Mouse (Mus musculus): ENCODE data around the gene Mia2. TPM values are rescaled to one million over a fixed set of nuclear protein-coding genes. Genes with fewer than 3 reads are reported as not detected.

The Mia2 gene
- total and polyA plus RNA-seq, 2 experiments = 87.2 to 268 TPM

- TF ChIP-seq POLR2A (IDR thresholded peaks at IDR 0.05; ENCODE audit: extremely low read depth, insufficient read depth, low read length) (no peak), CTCF (IDR thresholded peaks at IDR 0.05; ENCODE audit: low read depth, low read length) (no peak)
- H3K4me3 ChIP-seq (ENCODE audit: insufficient read depth, low read depth, low read length) = no peak overlapping the region; the same call in 1 of the 2 replicates
- H3K79me2 ChIP-seq (ENCODE audit: control insufficient read depth, insufficient read depth, low read length) = peaks cover 13% of the 10 kb centered on the region
- peak overlapping the region; percentile 29; the same call in 1 of the 2 replicates for H3K9ac ChIP-seq (ENCODE audit: low read depth, low read length)
- H3K36me3 ChIP-seq (ENCODE audit: control insufficient read depth, insufficient read depth, low read length) = peaks cover 14% of the 10 kb centered on the region
- peak overlapping the region; percentile 78 for H3K27ac ChIP-seq (replicated peaks; ENCODE audit: insufficient read depth, low read depth, low read length)
- peak; percentile 87 for DNase-seq (ENCODE audit: extremely low read depth, low read depth, low spot score)
- 33% methylated on average over 7 of the region's 7 CpGs for WGBS
- no peaks in the 10 kb centered on the region for H3K27me3 ChIP-seq (ENCODE audit: control insufficient read depth, insufficient read depth, low read length)
- peaks cover 18% of the 10 kb centered on the region for H3K4me1 ChIP-seq (ENCODE audit: control insufficient read depth, insufficient read depth, low read length)
These were observed 33.4 kb downstream of the Mia2 start for GRCm38 (mm10) chr12:59129038-59129437.

DNA sequence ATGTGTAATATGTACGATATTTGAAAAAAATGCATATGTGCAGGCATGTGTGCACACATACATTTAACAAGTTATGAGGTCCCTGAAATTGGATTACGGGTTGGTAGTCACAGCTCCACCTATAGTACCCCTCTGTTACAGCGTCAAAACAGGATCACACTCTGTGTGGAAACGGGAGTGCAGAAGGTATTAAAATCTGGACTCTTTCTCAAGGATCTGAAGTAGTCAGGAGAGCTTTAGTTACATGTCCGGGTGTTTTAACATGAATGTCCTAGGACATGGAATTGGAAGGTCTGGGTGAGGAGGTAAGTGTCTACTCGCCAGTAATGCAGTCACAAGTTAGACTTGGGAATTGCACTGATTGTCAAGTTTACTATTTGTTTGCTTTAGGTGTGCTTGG, 34.0 kb downstream of the Mia2 start:
- peak; percentile 82 for DNase-seq (ENCODE audit: extremely low read depth, low read depth, low spot score)
- Histone ChIP-seq H3K4me1 (ENCODE audit: control insufficient read depth, insufficient read depth, low read length) (peaks cover 20% of the 10 kb centered on the region), H3K9ac (ENCODE audit: low read depth, low read length) (peak overlapping the region; percentile 77), H3K79me2 (ENCODE audit: control insufficient read depth, insufficient read depth, low read length) (peaks cover 17% of the 10 kb centered on the region), H3K27ac (replicated peaks; ENCODE audit: insufficient read depth, low read depth, low read length) (peak overlapping the region; percentile 90), H3K27me3 (ENCODE audit: control insufficient read depth, insufficient read depth, low read length) (no peaks in the 10 kb centered on the region), H3K36me3 (ENCODE audit: control insufficient read depth, insufficient read depth, low read length) (peaks cover 15% of the 10 kb centered on the region), H3K4me3 (ENCODE audit: insufficient read depth, low read depth, low read length) (peak overlapping the region; percentile 46)
- TF ChIP-seq CTCF (IDR thresholded peaks at IDR 0.05; ENCODE audit: low read depth, low read length) (no peak), POLR2A (IDR thresholded peaks at IDR 0.05; ENCODE audit: extremely low read depth, insufficient read depth, low read length) (no peak)
- 7% methylated on average over 6 of the region's 6 CpGs for WGBS

- H3K36me3 ChIP-seq (ENCODE audit: control insufficient read depth, insufficient read depth, low read length) = peaks cover 9% of the 10 kb centered on the region; the same call in 1 of the 2 replicates
- peak overlapping the region; percentile 53 for H3K9ac ChIP-seq (ENCODE audit: low read depth, low read length)
- H3K4me1 ChIP-seq (ENCODE audit: control insufficient read depth, insufficient read depth, low read length) = peaks cover 20% of the 10 kb centered on the region
- TF ChIP-seq CTCF (IDR thresholded peaks at IDR 0.05; ENCODE audit: low read depth, low read length) (no peak), POLR2A (IDR thresholded peaks at IDR 0.05; ENCODE audit: extremely low read depth, insufficient read depth, low read length) (no peak)
- WGBS = 2% methylated on average over 3 of the region's 3 CpGs
- H3K79me2 ChIP-seq (ENCODE audit: control insufficient read depth, insufficient read depth, low read length) = peaks cover 19% of the 10 kb centered on the region
- H3K27me3 ChIP-seq (ENCODE audit: control insufficient read depth, insufficient read depth, low read length) = no peaks in the 10 kb centered on the region
- H3K4me3 ChIP-seq (ENCODE audit: insufficient read depth, low read depth, low read length) = peak overlapping the region; percentile 80
- H3K27ac ChIP-seq (replicated peaks; ENCODE audit: insufficient read depth, low read depth, low read length) = peak overlapping the region; percentile 100
- DNase-seq (ENCODE audit: extremely low read depth, low read depth, low spot score) = peak; percentile 98
These were observed 34.6 kb downstream of the Mia2 start for GRCm38 (mm10) chr12:59130249-59130648.

DNA sequence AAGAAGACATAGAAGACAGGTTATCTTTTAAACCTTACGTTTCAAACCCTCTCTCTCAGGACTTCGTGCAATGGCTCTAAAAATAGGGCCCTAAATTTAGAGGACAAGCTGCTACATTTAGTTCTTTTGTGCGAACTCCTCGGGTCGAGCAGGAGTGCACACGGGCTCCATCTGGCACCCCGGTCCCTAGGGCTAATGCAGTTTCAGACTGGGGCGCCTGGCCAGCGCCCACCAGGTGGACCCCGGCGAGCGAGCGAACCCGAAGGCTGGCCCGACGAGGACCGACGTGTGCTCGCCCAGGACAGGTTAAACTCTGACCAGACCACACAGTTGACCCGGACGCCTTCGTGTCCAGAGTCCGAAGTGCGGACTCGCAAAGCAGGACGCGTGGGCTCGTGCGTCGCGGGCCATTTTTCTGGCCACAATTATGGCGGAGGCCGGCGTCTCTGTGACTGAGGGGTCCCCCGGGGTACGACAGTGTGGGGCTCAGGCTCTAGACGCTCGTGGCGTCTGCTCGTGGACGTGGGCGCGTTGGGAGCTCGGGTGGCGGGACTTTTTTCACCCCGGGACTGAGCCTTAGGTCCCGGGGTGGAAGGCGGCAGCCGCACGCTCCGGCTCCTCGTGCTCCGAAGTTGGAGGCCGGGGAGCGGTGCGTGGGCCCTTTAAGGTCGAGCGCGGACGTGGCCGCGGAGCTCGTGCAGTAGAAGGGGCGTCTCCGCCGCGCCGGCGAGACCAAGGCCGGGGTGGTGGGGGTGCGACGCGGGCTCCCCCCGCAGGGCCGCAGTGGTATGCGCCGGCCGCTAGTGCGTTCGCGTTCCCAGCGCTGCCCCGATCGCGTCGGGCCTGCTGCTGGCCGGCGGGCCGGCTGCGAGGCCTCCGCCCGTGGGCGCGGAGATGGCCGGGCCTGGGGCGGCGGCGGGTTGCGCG, 35.3 kb downstream of the Mia2 start:
- DNase-seq (ENCODE audit: extremely low read depth, low read depth, low spot score) = peak; percentile 85
- H3K9ac ChIP-seq (ENCODE audit: low read depth, low read length) = peak overlapping the region; percentile 95
- under 1% methylated on average over 95 of the region's 100 CpGs for WGBS
- H3K27me3 ChIP-seq (ENCODE audit: control insufficient read depth, insufficient read depth, low read length) = no peaks in the 10 kb centered on the region
- H3K36me3 ChIP-seq (ENCODE audit: control insufficient read depth, insufficient read depth, low read length) = peaks cover 11% of the 10 kb centered on the region
- H3K4me1 ChIP-seq (ENCODE audit: control insufficient read depth, insufficient read depth, low read length) = peaks cover 20% of the 10 kb centered on the region
- H3K79me2 ChIP-seq (ENCODE audit: control insufficient read depth, insufficient read depth, low read length) = peaks cover 24% of the 10 kb centered on the region
- peak; percentile 52 for TF ChIP-seq POLR2A (IDR thresholded peaks at IDR 0.05; ENCODE audit: extremely low read depth, insufficient read depth, low read length)
- no peak for TF ChIP-seq CTCF (IDR thresholded peaks at IDR 0.05; ENCODE audit: low read depth, low read length)
- H3K27ac ChIP-seq (replicated peaks; ENCODE audit: insufficient read depth, low read depth, low read length) = peak overlapping the region; percentile 100
- H3K4me3 ChIP-seq (ENCODE audit: insufficient read depth, low read depth, low read length) = peak overlapping the region; percentile 80

- DNase-seq (ENCODE audit: extremely low read depth, low read depth, low spot score) = peak; percentile 40
- Histone ChIP-seq H3K36me3 (ENCODE audit: control insufficient read depth, insufficient read depth, low read length) (peaks cover 16% of the 10 kb centered on the region), H3K4me1 (ENCODE audit: control insufficient read depth, insufficient read depth, low read length) (peaks cover 20% of the 10 kb centered on the region), H3K27ac (replicated peaks; ENCODE audit: insufficient read depth, low read depth, low read length) (peak overlapping the region; percentile 100), H3K79me2 (ENCODE audit: control insufficient read depth, insufficient read depth, low read length) (peaks cover 29% of the 10 kb centered on the region), H3K4me3 (ENCODE audit: insufficient read depth, low read depth, low read length) (peak overlapping the region; percentile 80), H3K9ac (ENCODE audit: low read depth, low read length) (peak overlapping the region; percentile 95), H3K27me3 (ENCODE audit: control insufficient read depth, insufficient read depth, low read length) (no peaks in the 10 kb centered on the region)
- 1% methylated on average over 30 of the region's 30 CpGs for WGBS
- TF ChIP-seq POLR2A (IDR thresholded peaks at IDR 0.05; ENCODE audit: extremely low read depth, insufficient read depth, low read length) (no peak), CTCF (IDR thresholded peaks at IDR 0.05; ENCODE audit: low read depth, low read length) (no peak)
These were observed 36.0 kb downstream of the Mia2 start for GRCm38 (mm10) chr12:59131578-59131946.
